Mouse (Mus musculus): ENCODE data around the gene Fam92b. TPM values are rescaled to one million over a fixed set of nuclear protein-coding genes. Genes with fewer than 3 reads are reported as not detected.

Gene Fam92b
- polyA plus RNA-seq, 1 experiment from 2014 or later, result not detected

DNA sequence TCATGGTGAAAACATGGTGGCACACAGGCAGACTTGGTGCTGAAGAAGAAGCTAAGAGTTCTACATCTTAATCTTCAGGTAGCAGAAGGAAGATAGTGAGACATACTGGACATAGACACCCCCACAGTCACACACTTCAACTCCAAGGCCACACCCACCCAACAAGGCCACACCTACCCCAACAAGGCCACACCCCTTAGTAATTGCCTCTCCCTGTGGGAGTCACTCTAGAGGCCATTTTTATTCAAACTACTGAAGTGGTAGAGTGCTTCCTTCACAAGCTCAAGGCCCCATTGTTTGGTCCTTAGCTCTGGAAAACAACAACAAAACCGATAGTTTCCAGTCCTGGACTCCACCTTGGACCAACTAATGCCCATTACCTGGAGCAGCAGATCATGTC lies 31.2 kb downstream of the Fam92b start:
- no peak overlapping the region for H3K27ac ChIP-seq
- H3K9me3 ChIP-seq (replicated peaks; ENCODE audit: low read length), result no peaks in the 10 kb centered on the region
- H3K9ac ChIP-seq (ENCODE audit: low read depth, low read length), result no peak overlapping the region
- ATAC-seq (replicated peaks; ENCODE audit: low FRiP score, low read depth) (no peak), DNase-seq (ENCODE audit: low spot score) (no peak)
- no peak overlapping the region for H3K4me2 ChIP-seq (ENCODE audit: low read length)
- no peaks in the 10 kb centered on the region for H3K27me3 ChIP-seq (ENCODE audit: insufficient read depth, low read length)
- TF ChIP-seq CTCF (IDR thresholded peaks at IDR 0.05; ENCODE audit: low read depth), result no peak
- no peaks in the 10 kb centered on the region for H3K4me1 ChIP-seq (replicated peaks; ENCODE audit: insufficient read depth, low read length)
- H3K36me3 ChIP-seq (ENCODE audit: insufficient read depth, low read length), result no peaks in the 10 kb centered on the region
- no peak overlapping the region for H3K4me3 ChIP-seq (replicated peaks; ENCODE audit: low read depth, low read length)
- 86% methylated on average over 1 of the region's 1 CpGs for WGBS

- no peak overlapping the region for H3K4me2 ChIP-seq (ENCODE audit: low read length)
- no peak overlapping the region for H3K9ac ChIP-seq (ENCODE audit: low read depth, low read length)
- no peak overlapping the region for H3K27ac ChIP-seq
- no peak for DNase-seq (ENCODE audit: low spot score)
- no peaks in the 10 kb centered on the region for H3K4me1 ChIP-seq (replicated peaks; ENCODE audit: insufficient read depth, low read length)
- H3K27me3 ChIP-seq (ENCODE audit: insufficient read depth, low read length), result no peaks in the 10 kb centered on the region
- 56% methylated on average over 12 of the region's 12 CpGs for WGBS
- no peak overlapping the region for H3K4me3 ChIP-seq (replicated peaks; ENCODE audit: low read depth, low read length)
- no peaks in the 10 kb centered on the region for H3K9me3 ChIP-seq (replicated peaks; ENCODE audit: low read length)
- no peaks in the 10 kb centered on the region for H3K36me3 ChIP-seq (ENCODE audit: insufficient read depth, low read length)
- no peak for ATAC-seq (replicated peaks; ENCODE audit: low FRiP score, low read depth)
- TF ChIP-seq CTCF (IDR thresholded peaks at IDR 0.05; ENCODE audit: low read depth), result no peak
Measured at GRCm38 (mm10) chr8:120144652-120145301, 32.5 kb downstream of the Fam92b start.

GRCm38 (mm10) chr8:120143911-120144651 lies 33.2 kb downstream of the Fam92b start:
- Histone ChIP-seq H3K9me3 (replicated peaks; ENCODE audit: low read length) (no peaks in the 10 kb centered on the region), H3K36me3 (ENCODE audit: insufficient read depth, low read length) (no peaks in the 10 kb centered on the region), H3K4me3 (replicated peaks; ENCODE audit: low read depth, low read length) (no peak overlapping the region), H3K4me1 (replicated peaks; ENCODE audit: insufficient read depth, low read length) (no peaks in the 10 kb centered on the region), H3K9ac (ENCODE audit: low read depth, low read length) (no peak overlapping the region), H3K4me2 (ENCODE audit: low read length) (no peak overlapping the region), H3K27me3 (ENCODE audit: insufficient read depth, low read length) (no peaks in the 10 kb centered on the region), H3K27ac (no peak overlapping the region)
- DNase-seq (ENCODE audit: low spot score) (no peak), ATAC-seq (replicated peaks; ENCODE audit: low FRiP score, low read depth) (no peak)
- no peak for TF ChIP-seq CTCF (IDR thresholded peaks at IDR 0.05; ENCODE audit: low read depth)
- 59% methylated on average over 15 of the region's 15 CpGs for WGBS

- no peaks in the 10 kb centered on the region for H3K4me1 ChIP-seq (replicated peaks; ENCODE audit: insufficient read depth, low read length)
- no peak overlapping the region for H3K27ac ChIP-seq
- no peaks in the 10 kb centered on the region for H3K36me3 ChIP-seq (ENCODE audit: insufficient read depth, low read length)
- 46% methylated on average over 3 of the region's 3 CpGs for WGBS
- no peak overlapping the region for H3K4me3 ChIP-seq (replicated peaks; ENCODE audit: low read depth, low read length)
- no peak overlapping the region for H3K4me2 ChIP-seq (ENCODE audit: low read length)
- no peak for TF ChIP-seq CTCF (IDR thresholded peaks at IDR 0.05; ENCODE audit: low read depth)
- DNase-seq (ENCODE audit: low spot score) (no peak), ATAC-seq (replicated peaks; ENCODE audit: low FRiP score, low read depth) (no peak)
- H3K27me3 ChIP-seq (ENCODE audit: insufficient read depth, low read length), result no peaks in the 10 kb centered on the region
- no peaks in the 10 kb centered on the region for H3K9me3 ChIP-seq (replicated peaks; ENCODE audit: low read length)
- H3K9ac ChIP-seq (ENCODE audit: low read depth, low read length), result no peak overlapping the region
Measured at GRCm38 (mm10) chr8:120140769-120141168, 36.5 kb downstream of the Fam92b start.

GRCm38 (mm10) chr8:120138958-120139357 lies 38.3 kb downstream of the Fam92b start:
- no peaks in the 10 kb centered on the region for H3K36me3 ChIP-seq (ENCODE audit: insufficient read depth, low read length)

GRCm38 (mm10) chr8:120136618-120137017 lies 40.6 kb downstream of the Fam92b start:
- 65% methylated on average over 7 of the region's 7 CpGs for WGBS
- TF ChIP-seq CTCF (IDR thresholded peaks at IDR 0.05; ENCODE audit: low read depth), result no peak
- H3K9me3 ChIP-seq (replicated peaks; ENCODE audit: low read length), result no peaks in the 10 kb centered on the region
- ATAC-seq (replicated peaks; ENCODE audit: low FRiP score, low read depth) (no peak), DNase-seq (ENCODE audit: low spot score) (no peak)
- no peak overlapping the region for H3K9ac ChIP-seq (ENCODE audit: low read depth, low read length)
- H3K27me3 ChIP-seq (ENCODE audit: insufficient read depth, low read length), result no peaks in the 10 kb centered on the region
- no peaks in the 10 kb centered on the region for H3K4me1 ChIP-seq (replicated peaks; ENCODE audit: insufficient read depth, low read length)
- no peaks in the 10 kb centered on the region for H3K36me3 ChIP-seq (ENCODE audit: insufficient read depth, low read length)
- no peak overlapping the region for H3K4me3 ChIP-seq (replicated peaks; ENCODE audit: low read depth, low read length)
- H3K27ac ChIP-seq, result no peak overlapping the region
- no peak overlapping the region for H3K4me2 ChIP-seq (ENCODE audit: low read length)

More at GRCm38 (mm10) chr8:120138958-120139357, 38.3 kb downstream of the Fam92b start:
- no peak overlapping the region for H3K4me2 ChIP-seq (ENCODE audit: low read length)
- 64% methylated on average over 2 of the region's 2 CpGs for WGBS
- TF ChIP-seq CTCF (IDR thresholded peaks at IDR 0.05; ENCODE audit: low read depth), result no peak
- ATAC-seq (replicated peaks; ENCODE audit: low FRiP score, low read depth) (no peak), DNase-seq (ENCODE audit: low spot score) (no peak)
- no peaks in the 10 kb centered on the region for H3K9me3 ChIP-seq (replicated peaks; ENCODE audit: low read length)
- H3K27ac ChIP-seq, result no peak overlapping the region
- H3K9ac ChIP-seq (ENCODE audit: low read depth, low read length), result no peak overlapping the region
- H3K27me3 ChIP-seq (ENCODE audit: insufficient read depth, low read length), result no peaks in the 10 kb centered on the region
- no peaks in the 10 kb centered on the region for H3K4me1 ChIP-seq (replicated peaks; ENCODE audit: insufficient read depth, low read length)
- no peak overlapping the region for H3K4me3 ChIP-seq (replicated peaks; ENCODE audit: low read depth, low read length)
